Mouse (Mus musculus): ENCODE measurements at regions not wholly inside any gene's neighbourhood (a gene's known extent, or its start where the extent isn't known, plus 50 kb on each side); places are given as distances from the start of the nearest gene placed in this dataset.
"Not testable (repeated sequence)": the region's sequence is repeated elsewhere in the genome, so short reads cannot be mapped to it uniquely, and the experiment has no call there.

DNA sequence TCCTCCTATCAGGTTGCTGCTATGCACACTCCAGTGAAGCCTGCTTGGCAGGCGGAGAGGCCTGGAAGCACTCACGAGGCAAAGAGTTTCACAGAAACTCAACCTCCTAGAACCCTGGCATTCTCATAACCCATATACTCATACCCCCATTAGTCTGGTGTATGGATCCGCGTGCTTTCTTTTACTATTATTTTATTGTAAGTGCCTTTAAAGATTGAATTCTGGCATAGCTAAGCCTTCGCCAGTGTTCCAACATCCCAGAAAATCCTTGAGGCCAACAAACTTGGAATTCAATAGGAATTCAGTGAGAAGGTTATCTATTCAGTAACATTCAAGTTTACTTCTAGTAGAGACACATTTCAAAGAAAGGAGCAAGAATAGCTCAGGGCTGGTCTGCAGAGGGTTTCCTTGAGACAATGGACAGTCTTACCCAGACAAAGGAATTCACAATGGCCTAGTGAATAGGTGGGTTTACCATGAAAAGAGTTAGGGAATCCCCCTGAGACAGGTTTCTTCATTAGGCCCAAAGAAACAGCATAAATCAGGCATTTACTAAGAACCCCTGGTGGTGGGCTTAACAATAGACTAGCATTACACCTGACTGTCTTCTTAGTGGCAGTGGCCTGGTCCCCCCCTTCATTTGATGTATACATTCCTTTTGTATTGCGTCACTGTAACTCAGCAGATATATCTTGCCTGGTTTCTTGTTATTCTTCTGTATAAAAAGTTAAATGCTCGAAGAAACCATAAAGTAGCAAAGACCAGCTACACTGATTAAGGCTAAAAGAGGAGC lies 80.8 kb upstream of the Gm15446 start:
- not testable (repeated sequence) for DNase-seq

- not testable (repeated sequence) for DNase-seq
Observed at GRCm38 (mm10) chr5:109844236-109844635, 79.0 kb upstream of the Gm15446 start.

DNA sequence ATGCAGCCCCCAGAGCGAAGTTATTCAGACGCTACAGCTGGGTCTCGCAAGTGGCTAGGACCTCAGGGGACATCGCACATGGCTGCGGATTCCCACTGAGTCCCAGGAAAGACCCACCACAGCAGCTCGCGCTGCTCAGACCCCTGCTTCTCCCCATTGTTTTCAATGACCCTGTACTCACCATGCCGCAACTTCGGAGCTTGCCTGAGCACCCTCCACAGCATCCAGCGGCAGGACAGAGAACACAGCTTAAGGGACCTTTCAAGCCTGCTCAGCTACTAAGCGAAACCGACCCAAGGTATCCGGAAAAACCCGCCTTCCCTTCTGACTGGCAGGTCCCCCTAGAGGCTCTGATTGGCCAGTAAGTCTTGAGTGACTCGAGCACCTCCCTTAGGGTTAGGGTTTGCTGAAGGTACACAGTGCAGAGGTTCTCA lies 78.4 kb upstream of the Gm15446 start:
- peak; percentile 31 to 58 for DNase-seq

DNA sequence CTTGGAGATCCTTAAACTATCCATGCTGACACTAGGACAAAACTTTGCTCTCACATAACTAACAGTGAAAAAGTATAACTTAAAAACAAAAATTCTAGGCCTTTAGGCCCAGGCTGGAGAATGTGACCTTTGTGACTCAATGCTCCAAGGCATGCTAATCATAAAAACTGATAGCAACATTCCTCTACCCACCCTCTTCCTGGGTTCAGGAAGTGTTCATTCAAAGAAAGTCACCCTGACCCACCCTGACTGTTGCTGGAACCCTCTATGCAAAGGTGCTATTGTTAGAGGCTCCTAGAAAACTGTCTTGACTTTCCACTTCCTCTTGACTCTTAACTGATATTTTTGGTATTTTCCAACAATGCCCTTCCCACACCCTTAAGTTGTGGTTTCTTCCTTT lies 72.0 kb upstream of the Gm15446 start:
- not testable (repeated sequence) for DNase-seq

DNA sequence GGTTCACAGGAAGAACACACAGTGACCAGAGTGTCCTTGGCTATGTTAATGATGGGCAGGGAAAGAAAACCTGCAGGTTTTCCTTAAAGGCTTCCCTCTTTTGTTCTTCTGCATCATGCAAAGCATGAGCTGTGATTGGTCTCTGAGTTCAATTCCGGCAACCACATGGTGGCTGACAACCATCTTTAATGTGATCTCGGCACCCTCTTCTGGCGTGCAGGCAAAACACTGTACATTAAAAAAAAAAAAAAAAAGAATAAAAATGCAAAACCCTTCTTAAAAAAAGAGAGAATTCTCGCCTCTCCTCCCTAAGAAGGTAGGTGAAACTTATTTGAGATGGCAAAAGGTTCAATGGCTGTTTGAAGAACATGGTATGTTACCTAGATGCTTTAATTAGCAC lies 62.8 kb upstream of the Gm15446 start:
- DNase-seq = no peak

GRCm38 (mm10) chr5:109864517-109864916 lies 58.7 kb upstream of the Gm15446 start:
- not testable (repeated sequence) for DNase-seq

DNA sequence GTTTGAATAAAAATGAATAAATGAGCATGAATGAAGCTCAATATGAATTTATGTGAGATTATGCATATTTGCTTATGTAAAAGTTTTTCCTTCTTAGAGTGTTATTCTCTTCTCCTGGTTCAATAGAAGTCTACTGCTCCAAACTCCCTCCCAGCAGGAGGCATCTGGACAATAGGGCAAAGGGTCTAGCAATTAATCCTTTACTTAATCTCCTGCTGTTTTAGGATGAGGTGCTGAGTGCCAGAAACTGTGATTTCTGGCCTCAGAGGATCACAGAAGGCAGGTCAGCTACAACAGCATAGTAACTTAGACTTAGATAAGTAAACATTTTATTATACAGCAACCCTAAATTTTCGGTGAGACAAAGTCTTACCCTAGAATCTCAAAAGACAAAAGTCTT lies 57.6 kb upstream of the Gm15446 start:
- no peak for DNase-seq

DNA sequence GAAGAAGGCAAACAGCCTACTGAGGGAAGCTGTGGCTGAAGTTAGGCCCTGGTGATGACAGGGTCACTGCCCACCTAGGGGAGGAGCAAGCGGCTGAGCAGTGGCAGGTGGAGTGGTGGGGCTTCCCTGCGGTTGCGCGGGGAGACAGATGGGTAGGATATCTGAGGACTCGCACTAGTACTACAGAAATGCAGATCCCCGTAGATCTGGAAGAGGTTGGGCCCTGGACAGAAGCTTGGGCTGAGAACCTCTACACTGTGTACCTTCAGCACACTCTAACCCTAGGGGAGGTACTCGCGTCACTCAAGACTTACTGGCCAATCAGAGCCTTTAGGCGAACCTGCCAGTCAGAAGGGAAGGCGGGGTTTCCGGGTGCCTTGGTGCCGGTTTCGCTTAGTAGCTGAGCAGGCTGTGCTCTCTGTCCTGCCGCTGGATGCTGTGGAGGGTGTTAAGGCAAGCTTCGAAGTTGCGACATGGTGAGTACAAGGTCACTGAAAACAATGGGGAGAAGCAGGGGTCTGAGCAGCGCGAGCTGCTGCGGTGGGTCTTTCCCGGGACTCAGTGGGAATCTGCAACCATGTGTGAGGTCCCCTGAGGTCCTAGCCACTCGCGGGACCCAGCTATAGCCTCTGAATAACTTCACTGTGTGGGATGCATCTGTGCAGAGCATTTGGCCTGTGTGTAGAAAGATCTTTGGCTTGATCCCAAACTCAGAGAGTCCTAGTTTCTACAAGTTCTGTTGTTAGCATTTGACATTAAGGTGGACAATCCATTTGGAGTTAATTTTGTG lies 56.7 kb upstream of the Gm15446 start:
- DNase-seq = peak; percentile 90 to 93

- DNase-seq = not testable (repeated sequence)
Observed at GRCm38 (mm10) chr5:109867221-109867620, 56.0 kb upstream of the Gm15446 start.

Data from kidney, postnatal 36 days (tissue).